Mouse (Mus musculus) stomach, postnatal 0 days (tissue): Measurements from ENCODE around the gene Traf3ip3.

Experiments used
- CTCF ChIP-seq: IDR thresholded peaks from 2 replicates; pipeline ENCODE4 v1.5.1; 2016; ENCODE audit warnings: antibody characterized with exemption, low read depth, mild to moderate bottlenecking, moderate library complexity
- EP300 ChIP-seq: optimal IDR thresholded peaks from 2 replicates; pipeline ENCODE3; 2016; ENCODE audit warnings: antibody characterized with exemption

DNA sequence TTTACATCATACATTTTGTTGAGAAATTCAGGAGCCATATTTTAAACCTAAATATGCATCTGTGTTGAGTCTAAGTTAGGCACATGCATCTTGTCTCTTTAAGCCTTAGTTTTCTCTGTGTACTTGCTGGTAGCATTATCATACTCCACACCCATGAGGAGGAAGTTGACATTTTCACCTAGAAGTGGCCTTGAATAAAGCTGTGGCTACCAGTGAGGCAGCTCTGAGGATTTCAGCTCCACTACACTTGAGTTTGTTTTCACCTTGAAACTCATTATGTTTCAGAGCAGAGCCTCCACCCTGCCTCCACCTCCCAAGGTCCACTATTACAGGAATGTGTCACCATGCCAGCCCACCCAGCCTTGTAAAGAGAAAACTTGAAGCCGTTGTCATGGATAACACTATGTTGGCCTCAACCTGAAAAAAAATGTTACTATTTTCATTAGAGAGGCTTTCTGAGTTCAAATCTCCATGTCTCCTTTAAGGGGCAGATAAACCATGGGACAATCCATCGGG, 32.7 kb upstream of the Traf3ip3 start:
- TF ChIP-seq CTCF (no peak), EP300 (no peak)
